Mouse (Mus musculus): ENCODE measurements around the gene Pxylp1.

DNA sequence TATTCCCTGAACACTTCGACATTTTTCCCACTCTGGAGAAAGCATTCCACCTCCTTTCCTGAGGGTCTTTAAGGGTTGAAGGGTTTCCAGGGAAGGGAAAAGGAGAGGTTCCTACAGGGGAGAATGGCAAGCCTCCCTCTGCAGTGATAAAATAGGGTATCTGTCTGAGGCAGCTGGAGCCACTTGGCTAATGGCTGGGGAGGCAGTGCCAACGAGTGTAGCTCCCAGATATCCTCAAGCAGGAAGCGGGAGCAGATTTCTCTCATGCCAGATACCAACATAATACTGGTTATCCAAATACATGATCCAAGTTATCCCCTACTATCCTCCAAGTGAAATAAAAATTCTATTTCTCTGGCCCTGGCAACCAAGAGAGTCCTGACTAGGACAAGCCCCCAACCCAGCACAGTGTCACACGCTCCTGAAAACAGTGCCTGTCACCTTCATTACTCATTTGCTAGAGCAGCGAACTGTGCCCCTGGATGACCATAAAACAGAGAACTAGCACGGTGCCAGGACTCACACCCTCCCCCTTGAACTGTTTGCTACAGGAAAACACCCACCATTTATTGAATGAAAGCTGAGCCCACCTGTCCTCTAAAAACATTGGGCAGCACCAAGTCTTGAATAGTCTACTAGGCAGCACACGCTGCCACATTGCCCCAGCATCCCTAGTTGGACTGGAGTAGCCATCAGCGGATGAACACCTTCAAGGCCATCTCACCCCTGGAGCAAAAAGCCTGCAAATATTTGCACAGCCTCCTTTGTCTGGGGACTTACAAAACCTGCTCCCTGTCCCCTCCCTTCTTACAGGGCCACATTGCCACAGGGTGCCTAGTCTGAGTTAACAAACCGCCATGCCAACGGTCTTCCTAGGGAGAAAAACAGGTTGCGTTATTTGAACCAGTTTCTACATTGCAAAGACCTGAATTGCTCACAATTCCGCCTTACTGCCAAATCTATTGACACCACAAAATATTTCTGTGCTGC lies 833 bp downstream of the Pxylp1 start:
- TF ChIP-seq CTCF (IDR thresholded peaks at IDR 0.05; ENCODE audit: low read depth, low read length) (no peak), GATA1 (IDR thresholded peaks at IDR 0.05; ENCODE audit: borderline replicate concordance, low read length) (no peak), TAL1 (conservative IDR thresholded peaks at IDR 0.05; ENCODE audit: low read depth, low read length) (no peak), POLR2AphosphoS5 (IDR thresholded peaks at IDR 0.05; ENCODE audit: insufficient replicate concordance, low read depth, low read length) (no peak)

Measured in G1E (cell line).